Mouse (Mus musculus) layer of hippocampus, adult 9-11 months (tissue): ENCODE data around the gene Nfix.

Experiments used
- DNase-seq: peaks from one replicate; pipeline ENCODE4 v3.0.0; 2022

Nfix gene

DNA sequence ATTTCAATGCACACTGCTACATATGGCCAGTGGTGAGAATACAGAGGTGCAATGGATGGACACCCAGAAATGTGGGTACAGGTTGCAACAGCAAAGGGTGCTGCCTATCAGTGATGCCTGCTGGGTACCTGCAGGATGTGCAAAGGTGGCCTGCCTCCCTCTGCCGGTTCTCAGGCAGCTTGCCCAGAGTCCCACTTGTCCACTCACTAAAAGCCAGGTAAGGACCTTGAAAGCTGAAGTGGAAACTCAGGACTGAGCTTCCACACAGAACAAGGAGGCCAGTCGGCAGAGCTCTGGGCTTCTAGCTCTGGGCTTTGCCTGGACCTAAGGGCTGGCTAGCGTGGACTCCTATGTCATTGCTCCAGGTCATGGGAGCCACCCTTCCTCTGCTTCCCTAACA, 88.8 kb downstream of the Nfix start:
- no peak for DNase-seq

DNA sequence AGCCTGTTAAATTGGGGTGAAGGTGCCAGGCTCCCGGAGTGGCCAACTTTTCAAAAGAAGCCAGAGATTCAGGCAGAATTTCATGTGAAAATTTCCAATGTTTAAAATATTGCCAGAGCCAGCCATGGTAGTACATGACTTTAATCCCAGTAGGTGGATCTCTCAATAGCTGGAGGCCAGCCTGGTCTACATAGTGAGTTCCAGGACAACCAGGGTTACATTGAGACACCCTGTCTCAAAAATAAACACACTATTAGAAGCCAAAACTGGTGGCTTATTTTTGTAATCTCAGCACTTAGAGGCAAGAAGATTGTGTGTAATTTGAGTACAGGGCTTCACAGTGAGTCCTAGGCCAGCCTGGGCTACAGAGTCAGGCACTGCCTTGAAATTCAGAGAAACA, 90.2 kb downstream of the Nfix start:
- no peak for DNase-seq

DNA sequence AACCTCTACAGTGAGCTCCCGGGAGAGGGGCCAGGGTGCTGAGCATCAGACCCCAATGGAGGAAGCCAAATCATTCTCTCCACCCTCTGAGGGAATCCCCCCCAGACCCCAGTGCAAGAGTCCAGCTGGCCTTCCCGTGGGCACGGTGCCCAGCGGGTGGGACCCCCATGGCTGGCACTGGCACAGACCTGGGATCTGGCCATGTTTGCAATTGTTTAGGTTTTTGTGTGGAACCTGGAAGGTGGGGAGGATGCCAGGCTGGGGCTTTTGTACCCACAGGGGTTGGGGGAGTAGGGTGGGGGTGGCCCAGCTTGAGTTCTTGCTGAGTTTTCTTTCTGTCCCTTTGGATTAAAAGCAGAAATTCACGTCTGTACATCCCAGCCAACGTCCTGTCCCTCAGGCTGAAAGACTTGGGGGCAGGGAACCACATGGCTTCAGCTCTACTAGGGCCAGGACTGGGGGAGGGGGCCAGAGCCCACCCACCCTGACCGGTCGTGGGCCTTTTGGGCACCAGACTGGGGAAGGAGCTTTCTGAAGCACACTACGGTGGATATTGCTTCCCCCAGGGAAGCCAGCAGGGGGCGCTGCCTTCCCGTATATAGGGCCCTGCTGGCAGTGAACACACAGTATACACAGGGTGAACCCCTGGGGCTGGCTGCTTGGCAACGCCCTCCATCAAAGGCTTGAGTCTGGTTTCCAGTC, 91.2 kb downstream of the Nfix start:
- peak; percentile 91 for DNase-seq

DNA sequence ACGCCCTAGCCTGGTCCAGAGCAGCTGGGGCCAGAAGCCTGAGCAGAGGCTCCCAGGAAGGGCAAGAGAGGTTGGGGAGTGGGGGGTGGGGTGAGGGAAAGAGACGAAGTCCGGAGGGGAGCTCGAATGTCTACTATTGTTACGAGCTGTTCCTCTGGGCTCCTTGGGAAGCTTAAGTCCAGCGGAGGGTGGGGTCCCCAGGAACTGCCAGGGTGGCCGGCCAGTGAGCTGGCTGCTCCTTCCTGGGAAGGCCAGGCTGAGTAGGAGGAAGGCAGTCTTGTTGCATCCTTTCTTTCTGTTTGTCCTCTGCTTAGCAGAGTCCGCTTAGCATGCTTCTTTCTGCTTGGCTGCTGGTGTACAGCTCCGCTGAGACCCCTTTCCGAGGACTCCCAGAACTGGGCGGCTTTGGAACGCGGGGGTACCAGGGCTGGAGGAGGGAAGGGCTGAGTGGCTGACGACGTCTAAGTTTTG, 92.0 kb downstream of the Nfix start:
- DNase-seq: no peak

DNA sequence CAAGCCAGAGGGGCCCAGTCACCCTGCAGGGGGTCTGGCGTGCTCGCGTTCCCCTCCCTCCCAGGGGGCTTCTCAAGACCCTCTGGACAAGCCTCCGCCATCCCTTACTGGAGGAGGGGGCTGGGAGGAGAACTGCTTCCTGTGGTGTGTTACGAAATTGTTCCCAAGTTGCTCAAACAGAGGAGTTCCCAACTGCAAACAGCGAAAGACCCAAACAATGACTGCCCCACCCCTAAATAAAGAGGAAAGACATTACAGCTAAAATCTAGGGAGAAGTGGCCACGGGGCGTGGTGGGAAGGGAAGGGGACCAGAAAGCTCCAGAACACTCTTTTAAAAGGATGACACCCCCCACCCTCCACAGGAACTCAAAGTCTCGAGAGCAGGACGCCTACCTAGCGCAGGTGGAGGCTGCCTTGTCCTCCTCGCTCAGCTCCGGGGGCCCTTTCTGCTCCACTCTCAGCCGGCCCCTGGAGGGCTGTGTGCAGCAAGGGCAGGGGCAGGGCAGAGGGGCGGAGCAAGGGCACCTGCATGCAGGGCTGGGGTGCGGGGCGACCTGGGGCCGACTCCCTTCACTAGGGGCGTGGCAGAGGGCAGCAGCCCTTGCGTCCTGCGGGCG, 92.8 kb downstream of the Nfix start:
- no peak for DNase-seq

DNA sequence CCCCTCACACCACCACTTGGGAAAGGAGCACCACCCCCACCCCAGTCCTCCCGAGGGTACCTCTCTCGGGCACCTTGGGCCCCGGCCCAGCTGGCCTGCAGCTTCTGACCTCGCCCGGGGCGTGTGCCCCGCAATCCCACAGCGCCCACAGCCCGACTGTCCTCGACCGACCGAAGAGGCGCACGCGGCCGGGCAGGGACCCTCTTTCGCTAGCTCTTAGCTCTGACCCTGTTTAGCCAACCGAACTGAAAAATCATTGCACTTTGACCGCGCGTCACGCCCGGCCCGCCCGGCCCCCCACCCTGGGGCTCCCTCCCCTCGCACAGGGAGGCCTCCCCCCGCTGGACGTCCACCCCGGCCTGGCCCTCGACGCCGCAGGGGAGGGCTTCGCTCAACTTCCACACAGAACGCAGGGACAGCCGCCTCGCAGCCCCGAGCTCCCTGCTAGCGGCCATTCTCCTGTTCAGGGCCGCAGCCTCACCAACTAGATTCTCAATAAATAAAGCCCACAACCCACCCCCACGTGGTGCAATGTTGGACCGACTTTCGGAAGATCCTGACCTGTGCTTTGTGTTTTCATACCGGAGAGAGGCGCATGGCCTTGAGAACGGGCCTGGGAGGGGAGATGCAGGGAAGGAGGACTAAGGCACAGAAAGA, 93.4 kb downstream of the Nfix start:
- no peak for DNase-seq

DNA sequence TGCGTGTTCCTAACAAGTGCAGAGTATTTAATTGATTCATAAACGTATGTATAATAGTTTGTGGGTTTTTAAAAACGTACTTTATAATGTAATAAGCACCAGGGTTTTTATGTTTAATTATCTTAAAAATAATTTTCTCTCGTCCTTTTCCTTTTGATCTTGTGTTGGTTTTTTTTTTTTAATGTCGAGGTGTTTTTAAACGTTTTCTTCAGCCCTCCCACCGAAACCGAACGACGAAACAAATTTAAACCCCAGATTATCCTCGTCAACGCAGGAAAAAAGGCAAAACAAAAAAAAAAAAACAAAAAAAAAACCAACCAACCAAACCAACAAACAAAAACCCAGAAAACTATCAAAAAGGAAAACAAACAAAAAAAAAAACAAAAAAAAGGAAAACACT, 94.2 kb downstream of the Nfix start:
- DNase-seq: no peak

DNA sequence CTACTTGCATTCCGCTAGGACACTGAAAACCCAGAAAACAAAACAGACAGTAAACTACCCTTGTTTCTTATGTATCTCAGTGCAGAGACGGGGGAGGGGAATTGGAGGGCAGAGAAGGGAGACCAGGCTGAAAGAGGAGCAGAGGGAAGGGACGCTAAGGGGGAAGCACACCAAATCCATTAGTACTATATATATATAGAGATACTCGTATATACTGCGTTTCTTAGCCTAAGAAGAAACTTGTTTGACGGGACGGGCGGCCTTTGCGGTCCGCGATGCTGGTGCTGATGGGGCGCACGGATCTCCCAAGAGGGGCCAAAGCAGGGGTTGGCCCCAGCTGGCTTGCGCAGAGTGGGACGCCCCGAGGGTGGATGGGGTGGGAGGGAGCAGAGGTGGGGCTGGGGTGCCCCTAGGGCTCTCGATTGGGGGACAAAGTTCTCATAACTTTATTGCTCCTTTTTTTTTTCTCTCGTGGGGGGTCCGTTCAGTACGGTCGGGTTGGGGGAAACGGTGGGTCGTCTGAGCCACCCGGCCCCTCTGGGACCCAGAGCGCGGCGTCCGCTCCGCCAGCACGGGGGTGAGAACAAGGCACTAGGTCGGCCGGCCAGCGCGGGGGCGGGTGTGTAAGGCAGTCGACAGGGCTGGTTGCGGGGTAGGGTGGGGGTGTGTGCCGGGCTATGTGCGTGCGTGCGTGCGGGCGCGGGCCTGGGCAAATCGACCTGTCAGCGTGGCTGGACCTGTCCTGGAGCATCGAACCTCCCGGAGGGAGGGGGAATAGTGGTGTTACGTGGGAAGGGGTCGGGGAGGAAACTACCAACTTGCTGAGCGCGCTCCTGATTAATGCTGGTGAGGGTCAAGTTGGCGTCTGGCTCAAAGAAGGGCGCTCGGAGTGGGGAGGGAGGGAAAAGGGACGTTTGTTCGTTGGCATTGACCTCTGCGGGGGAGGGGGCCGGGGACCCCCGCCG, 95.0 kb downstream of the Nfix start:
- DNase-seq: no peak

DNA sequence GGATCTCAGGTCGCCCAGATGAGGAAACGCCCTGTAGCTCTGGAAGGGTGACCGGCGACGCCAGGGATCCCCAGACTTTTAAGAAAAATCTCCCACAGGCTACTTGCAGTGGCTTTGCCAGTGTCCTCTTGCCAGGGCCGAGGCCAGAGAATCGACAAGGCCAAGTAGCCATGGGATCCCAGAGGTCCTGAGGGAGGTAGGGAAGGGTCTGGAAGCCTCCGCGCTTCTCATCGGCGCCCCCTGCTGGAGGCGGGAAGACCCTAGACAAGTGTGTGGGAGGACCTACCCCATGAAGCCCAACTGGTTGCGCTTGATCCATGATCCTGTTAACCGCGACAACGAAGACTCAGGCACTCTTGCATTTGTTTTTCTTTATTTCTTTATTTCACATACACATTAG, 95.8 kb downstream of the Nfix start:
- no peak for DNase-seq

DNA sequence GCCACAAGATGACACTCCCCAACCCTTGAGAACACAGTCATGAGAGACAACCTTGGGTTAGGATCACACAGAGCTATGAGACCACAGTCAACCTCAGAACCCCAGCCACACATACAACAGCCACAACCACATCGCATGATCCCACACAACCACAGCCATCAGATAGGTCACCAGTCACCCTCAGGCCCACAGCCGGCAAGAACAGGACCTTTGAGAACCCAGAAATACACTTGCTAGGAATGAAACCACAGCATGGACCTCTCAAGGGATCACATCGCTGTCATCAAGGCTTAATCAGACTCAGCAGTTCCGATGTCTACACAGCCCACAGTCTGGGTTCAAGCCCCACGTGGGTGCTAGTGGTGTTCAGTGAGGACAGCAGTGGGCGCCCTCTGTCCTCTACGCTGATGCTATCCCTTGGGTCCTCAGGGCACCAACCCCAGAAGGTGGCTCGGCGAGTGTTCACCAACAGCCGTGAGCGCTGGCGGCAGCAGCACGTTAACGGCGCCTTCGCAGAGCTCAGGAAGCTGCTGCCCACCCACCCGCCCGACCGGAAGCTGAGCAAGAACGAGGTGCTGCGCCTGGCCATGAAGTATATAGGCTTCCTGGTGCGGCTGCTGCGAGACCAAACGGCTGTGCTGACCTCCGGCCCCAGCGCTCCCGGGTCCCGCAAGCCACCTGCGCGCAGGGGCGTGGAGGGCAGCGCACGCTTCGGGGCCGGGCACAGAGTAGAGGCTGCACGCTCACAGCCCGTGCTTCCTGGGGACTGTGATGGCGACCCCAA, 96.5 kb downstream of the Nfix start:
- no peak for DNase-seq

DNA sequence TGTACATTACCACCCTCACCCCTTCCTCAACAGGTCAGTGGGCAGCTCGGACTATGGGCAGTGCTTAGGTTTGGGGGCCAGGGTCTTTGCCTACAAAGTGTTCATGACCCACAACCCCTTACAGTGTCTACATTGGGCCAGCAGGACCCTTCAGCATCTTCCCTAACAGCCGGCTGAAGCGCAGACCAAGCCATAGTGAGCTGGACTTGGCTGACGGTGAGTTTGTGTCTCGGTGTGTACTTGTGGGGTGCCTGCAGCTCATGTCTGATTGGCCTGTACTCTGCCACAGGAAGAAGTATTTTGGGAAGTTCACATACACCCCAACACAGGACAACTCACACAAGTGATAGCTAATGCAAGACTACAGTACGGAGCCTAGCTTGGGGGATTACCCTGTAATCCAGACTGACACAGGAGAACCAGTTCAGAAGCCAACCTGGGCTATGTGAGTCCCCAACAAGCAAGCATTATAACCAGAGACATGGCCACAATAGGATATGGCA, 97.1 kb downstream of the Nfix start:
- DNase-seq: no peak

DNA sequence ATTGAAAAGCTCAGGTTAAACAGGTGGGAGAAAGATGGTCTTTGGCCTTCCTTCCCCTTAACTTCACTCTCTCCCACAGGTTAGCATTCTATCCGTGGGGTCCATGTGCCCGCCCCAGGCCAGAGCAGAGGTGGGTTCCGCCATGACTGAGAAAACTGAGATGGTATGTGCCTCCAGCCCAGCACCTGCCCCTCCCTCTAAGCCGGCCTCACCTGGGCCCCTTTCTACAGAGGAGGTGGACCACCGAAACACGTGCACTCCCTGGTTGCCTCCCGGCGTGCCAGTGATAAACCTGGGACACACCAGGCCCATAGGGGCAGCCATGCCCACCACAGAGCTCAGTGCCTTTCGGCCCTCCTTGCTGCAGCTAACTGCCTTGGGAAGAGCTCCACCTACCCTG, 97.6 kb downstream of the Nfix start:
- DNase-seq: no peak

DNA sequence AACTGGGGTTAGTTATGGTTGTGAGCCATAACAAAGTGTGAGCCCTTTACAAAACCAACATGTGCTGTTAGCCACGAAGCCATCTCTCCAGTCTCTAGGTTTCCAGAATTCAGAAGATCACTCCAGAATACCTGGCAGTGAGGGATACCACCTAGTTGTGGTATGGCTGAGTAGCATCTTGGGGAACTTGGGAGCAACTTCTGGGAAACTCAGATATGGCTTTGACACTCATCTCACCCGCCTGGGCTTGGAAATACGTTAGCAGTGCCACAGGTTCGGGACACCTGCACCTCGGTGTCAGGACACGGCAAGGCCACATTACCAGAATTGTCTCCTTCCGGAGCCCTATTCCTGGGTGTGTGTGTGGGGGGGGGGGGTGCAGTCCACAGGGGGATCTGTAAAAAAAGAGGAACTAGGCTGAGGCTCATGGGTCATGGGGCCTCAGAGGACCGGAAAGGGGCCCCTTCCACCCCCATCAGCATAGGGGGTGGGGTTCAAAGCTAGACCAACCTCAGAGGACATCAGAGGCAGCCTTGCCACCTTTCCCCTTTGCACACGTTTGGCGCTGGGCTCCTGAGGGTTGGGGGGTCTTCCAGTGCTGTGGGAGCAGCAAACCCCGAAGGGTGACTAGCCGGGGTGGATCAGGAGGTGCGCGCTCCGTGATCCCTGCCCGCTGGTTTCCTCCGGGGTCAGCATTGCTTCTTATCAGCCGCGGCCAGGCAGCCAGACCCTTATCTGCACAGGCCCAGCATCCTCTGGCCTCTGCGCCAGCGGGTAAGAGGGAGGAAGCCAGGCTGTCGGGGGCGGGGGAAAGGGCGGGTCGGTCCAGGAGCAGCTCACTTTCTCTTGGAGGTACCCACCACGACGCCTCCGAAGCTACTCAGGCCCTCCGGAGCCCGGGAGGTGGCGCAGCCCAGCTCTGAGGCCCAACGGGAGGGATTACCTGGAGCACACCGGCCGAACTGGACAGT, 98.9 kb downstream of the Nfix start, which contains the start of gene Lyl1:
Lyl1 (plus strand) TSS at position 517 of the 971 bp plus-strand sequence.
- DNase-seq: no peak

DNA sequence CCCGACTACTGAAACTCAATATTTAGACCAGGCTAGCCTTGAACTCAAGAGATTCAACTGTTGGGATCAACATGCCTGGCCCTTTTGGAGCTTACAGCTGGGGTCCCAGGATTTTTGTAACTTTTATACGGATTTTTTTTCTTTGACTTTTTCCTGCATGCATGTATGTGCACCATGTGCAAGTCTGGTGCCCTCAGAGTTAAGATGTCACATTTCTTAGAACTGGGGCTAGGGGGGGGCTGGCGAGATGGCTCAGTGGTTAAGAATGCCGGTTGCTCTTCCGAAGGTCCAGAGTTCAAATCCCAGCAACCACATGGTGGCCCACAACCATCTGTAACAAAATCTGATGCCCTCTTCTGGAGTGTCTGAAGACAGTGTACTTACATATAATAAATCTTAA, 99.6 kb downstream of the Nfix start:
- DNase-seq: no peak

DNA sequence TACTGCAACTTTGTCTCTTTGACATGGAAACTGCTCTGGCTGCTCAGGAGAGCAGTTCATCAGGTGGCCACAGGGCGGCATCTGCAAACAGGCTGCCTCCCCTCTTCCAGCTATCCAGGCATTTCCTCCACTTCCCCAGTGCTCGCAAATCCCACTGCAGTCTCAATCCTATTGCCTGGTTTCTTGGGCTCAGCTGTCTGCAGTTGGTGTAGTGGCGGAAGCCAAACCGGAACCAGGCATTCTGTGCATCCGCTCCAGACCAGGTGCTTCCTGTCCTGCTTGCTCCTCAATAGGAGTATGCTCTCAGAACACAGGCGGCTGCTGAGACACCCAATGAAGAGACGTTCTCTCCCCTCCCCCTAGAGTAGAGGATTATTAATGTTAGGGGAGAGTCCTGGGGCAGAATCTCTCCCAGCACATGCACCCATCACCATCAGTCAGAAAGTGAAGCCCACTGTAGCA, 100.3 kb downstream of the Nfix start:
- DNase-seq: peak; percentile 83

DNA sequence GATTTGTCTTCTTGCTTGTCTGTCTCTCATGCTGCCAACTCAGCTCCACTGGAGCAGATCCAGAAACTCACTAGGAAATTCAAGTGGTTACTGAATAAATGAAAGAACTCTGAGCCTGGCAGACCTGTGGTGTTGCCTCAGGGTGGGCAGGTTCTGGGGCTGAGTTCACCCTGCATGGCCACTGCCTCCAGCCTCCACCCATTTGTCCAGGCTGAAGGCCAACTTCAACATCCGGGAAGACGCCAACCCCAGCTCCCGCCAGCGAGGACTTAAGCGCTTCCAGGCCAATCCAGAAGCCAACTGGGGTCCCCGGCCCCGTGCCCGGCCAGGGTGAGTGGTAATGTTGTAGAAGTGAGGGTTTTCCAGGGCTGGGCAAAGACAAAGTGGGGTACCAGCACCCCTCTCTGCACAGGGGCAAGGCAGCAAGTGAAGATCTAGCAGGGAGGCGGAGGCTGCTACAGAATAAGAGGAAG, 101.2 kb downstream of the Nfix start:
- DNase-seq: no peak

DNA sequence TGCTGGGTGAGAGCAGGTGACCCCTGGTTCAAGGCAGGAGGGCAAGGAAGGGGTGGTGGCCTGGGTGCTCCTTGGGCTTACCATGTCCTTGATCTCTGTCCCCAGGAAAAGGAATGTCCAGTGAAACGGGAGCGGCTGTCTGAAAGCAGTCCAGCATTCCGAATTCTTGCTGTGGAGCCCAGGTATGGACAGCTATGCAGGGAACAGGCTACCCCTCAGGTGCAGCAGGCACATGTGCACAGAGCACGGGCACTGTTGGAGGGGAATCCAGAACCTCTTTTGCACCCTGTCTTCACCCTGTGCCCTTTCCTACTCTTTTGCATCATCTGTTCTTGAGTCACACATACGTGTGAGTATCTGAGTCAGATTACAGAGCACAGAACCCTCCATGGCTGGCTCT, 101.9 kb downstream of the Nfix start:
- no peak for DNase-seq

DNA sequence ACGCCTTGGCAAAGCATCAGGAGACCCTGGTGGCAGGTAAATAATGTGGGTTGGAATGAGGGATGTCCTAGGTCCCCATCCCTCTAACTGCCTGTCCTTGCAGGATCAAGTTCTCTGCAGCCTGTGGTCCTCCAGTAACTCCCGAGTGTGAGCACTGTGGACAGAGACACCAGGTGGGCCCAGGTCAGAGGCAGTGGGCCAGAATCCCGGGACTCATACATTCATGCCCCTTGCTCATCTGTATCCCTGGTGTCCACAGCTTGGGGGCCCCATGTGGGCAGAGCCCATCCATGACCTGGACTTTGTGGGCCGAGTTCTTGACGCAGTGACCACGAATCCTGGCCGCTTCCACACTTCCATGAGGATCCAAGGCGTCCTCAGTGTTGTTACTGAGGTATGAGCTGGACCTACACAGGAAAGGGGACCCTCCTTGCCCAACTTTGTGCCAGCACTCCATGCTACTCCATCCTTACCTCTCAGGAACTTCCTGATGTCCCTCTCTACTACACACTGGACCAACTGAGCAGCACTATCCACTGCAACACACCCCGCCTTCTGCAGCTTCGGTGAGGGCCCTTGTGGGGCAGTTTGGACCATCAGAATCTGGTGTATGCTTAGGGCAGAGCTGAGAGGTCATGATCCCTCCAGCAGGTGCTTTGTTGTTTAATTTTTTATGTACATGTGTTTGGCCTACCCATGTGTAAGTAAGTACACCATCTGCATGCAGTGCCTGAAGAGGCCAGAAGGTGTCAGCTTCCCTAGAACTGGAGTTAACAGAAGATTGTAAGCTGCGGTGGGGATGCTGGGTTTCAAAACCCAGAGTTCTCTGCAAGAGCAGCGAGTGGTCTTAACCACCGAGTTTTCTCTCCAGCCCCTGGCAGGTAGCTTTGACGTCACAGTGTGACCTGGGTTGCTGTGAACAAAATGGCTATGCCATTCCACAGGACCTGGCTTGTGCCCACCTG, 102.7 kb downstream of the Nfix start:
- no peak for DNase-seq

DNA sequence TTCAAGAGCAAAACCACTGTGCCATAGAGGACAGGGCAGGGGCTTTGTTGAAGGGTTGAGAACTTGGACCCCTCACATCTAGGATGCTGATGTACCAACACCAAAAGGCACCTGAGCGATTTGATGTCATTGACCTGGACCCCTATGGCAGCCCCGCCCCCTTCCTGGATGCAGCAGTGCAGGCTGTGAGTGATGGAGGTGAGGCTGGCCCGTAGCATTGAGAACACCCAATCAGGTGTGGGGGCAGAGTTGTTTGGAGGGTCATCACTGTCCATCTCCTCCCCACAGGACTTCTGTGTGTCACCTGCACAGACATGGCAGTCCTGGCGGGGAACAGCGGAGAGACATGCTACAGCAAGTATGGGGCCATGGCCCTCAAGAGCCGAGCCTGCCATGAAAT, 105.0 kb downstream of the Nfix start:
- DNase-seq: no peak
